Mouse (Mus musculus): ENCODE results near the gene Eva1a. TPM values are rescaled to one million over a fixed set of nuclear protein-coding genes. Genes with fewer than 3 reads are reported as not detected.

Eva1a gene
- polyA plus RNA-seq, 1 experiment from 2014 or later, result 48.0 TPM

DNA sequence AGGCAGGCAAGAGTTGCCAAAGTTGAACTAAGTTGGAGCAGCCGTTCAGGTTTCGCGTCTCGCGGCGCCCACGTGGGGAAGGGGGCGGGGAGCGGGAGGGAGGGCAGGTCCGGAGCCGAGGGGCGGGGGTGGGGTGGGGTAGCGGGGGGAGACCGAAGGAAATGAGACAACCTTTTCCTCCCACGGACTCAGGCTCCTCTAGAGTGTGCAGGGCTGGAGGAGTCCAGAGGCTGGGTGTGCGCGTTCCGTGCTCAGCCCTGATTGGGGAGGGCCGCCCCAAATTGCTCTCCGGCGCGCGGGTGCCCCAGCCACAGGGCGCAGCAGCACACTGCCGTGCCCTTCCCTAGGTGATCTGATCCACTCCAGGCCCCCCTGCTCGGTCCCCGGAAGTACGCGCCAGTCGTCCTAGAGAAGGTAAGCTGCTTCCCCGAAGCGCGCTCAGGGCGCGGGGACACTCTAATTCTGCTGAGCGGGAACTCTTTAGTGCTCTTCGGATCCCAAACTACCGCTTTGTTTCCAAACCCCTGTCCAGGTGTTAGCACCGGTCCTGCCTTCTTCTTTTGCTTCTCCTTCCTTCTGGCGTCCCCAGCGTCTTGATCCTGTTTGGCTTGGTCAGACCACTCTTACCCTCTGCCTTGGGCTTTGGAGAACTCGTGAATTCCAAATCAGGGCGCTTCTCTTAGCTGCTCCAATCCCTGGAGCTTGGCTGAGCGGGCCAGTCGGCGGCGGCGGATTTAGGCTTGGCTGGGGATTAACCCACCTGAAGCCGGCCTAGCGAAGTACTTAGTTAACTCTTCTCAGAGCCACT is 849 bp downstream of the Eva1a start:
- in situ Hi-C loops (cut with MboI; ENCODE audit: low pct_unique_long_range_greater_than_20kb), result loop anchor here (5.0 kb wide), 2 partner anchors 54 to 76 kb away; no protein-coding TSS in a partner anchor
- no peaks in the 10 kb centered on the region for H3K27me3 ChIP-seq
- CTCF ChIA-PET, result interaction anchor here (1.1 to 9.2 kb wide), 6 partner anchors 13 to 77 kb away, joined by 3 to 73 read pairs (median 7); no protein-coding TSS in a partner anchor
- no peak for DNase-seq (ENCODE audit: low read depth, low spot score)
- POLR2A ChIA-PET, result interaction anchor here (0.8 to 4.9 kb wide), 5 partner anchors 11 to 77 kb away, joined by 3 to 31 read pairs (median 8); no protein-coding TSS in a partner anchor
- ATAC-seq, result peak; percentile 68
- TF ChIP-seq CTCF (IDR thresholded peaks at IDR 0.05), result no peak

DNA sequence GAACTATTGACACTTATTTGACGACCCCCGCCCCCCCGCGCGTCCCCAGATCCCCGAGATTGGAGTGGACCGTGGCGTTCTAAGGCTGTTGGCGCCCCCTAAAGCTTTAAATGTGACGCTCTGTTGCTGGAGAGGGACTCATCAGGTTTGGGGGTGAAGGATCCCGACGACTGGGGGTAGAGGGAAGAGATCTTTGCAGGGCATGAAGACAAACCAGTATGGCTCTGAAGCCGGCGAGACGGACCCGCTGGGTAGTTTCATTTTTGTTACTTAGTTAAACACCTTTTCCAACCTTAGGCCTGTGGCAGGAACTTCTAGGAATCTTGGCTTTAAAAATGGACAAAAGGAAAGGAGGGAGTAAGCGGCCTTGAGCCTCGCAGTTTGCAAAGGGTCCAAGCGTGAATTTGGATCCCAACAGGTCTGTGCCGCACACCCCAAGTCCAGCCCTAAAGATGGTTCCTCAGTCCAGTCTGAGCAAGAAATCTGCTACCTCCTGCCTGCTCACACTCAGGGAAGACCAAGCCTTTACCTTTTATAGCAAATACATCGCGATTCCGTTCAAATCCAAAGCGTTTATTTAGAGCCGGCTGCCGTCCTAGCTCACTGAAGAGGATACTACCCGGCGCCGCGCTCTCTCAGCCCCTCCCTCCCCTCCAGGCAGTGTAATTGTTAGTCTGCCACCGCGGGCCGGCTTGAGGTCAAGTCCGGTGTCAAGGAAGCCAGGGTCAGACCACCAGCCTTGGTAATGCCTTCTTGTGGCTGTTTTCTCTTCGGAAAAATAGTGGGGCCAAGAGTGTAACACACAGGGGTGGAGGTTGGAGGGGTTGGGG is 1.7 kb downstream of the Eva1a start:
- DNase-seq (ENCODE audit: low read depth, low spot score) (no peak), ATAC-seq (no peak)
- ChIA-PET CTCF (interaction anchor here (1.3 to 9.2 kb wide), 6 partner anchors 13 to 76 kb away, joined by 3 to 73 read pairs (median 7); no protein-coding TSS in a partner anchor), POLR2A (interaction anchor here (0.8 to 4.9 kb wide), 4 partner anchors 11 to 77 kb away, joined by 3 to 31 read pairs (median 10); no protein-coding TSS in a partner anchor)
- H3K27me3 ChIP-seq, result no peaks in the 10 kb centered on the region
- TF ChIP-seq CTCF (IDR thresholded peaks at IDR 0.05), result peak; percentile 59
- in situ Hi-C loops (cut with MboI; ENCODE audit: low pct_unique_long_range_greater_than_20kb), result loop anchor here (5.0 kb wide), 2 partner anchors 55 to 75 kb away; no protein-coding TSS in a partner anchor

DNA sequence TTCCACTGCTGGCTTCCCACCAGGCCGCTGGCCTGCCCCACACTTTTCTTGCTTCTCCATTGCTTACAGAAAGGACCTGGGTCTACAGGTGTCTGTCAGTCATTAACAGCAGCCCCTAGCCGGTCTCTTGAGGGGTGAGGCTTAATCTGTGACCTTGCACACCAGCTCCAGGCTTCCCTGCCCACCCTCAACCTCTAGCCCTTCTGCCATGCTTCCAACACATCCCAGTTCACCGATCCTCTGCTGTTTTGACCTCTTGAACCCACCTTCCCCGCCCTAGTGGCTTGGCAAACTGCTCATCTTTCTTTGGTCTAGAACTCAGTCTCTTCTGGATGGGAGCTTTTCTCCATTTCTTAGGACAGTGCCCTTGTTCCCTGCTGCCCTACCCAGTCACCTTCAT is 2.8 kb downstream of the Eva1a start:
- CTCF ChIA-PET, result interaction anchor here (1.3 to 9.2 kb wide), 4 partner anchors 55 to 75 kb away, joined by 3 to 73 read pairs (median 17); no protein-coding TSS in a partner anchor
- no peak for TF ChIP-seq CTCF (IDR thresholded peaks at IDR 0.05)
- in situ Hi-C loops (cut with MboI; ENCODE audit: low pct_unique_long_range_greater_than_20kb), result loop anchor here (5.0 kb wide), 2 partner anchors 56 to 74 kb away; no protein-coding TSS in a partner anchor
- H3K27me3 ChIP-seq, result no peaks in the 10 kb centered on the region
- POLR2A ChIA-PET, result interaction anchor here (1.3 to 4.9 kb wide), 3 partner anchors 9 to 75 kb away, joined by 3 to 31 read pairs (median 17); no protein-coding TSS in a partner anchor
- DNase-seq (ENCODE audit: low read depth, low spot score) (no peak), ATAC-seq (no peak)

DNA sequence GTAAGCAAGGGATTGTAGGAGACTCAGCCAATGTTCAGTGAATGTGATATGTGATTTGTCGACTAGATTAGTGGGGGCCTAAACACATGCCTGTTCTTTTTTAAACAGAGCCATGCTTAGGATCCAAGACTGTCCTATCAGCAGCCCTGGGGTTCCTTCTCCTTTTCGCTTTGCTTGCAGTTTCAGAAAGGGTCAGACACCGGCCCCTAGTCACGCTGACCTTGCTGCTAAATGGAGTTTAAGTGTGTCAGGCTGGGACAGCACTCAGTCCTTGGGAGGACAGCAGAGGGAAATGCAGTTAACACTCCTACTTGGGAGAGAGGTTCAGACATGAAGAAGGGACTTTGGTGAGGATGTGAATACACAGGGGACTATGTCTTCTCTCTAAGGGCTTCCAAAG is 3.7 kb downstream of the Eva1a start:
- ATAC-seq, result no peak
- H3K27me3 ChIP-seq, result no peaks in the 10 kb centered on the region
- in situ Hi-C loops (cut with MboI; ENCODE audit: low pct_unique_long_range_greater_than_20kb), result loop anchor here (5.0 kb wide), 2 partner anchors 57 to 73 kb away; no protein-coding TSS in a partner anchor
- ChIA-PET CTCF (interaction anchor here (9.2 kb wide), 1 partner anchor 56 kb away, joined by 73 read pairs; no protein-coding TSS in a partner anchor), POLR2A (interaction anchor here (1.0 to 3.4 kb wide), 3 partner anchors 9 to 75 kb away, joined by 3 to 17 read pairs (median 3); no protein-coding TSS in a partner anchor)
- no peak for TF ChIP-seq CTCF (IDR thresholded peaks at IDR 0.05)
- no peak for DNase-seq (ENCODE audit: low read depth, low spot score)

DNA sequence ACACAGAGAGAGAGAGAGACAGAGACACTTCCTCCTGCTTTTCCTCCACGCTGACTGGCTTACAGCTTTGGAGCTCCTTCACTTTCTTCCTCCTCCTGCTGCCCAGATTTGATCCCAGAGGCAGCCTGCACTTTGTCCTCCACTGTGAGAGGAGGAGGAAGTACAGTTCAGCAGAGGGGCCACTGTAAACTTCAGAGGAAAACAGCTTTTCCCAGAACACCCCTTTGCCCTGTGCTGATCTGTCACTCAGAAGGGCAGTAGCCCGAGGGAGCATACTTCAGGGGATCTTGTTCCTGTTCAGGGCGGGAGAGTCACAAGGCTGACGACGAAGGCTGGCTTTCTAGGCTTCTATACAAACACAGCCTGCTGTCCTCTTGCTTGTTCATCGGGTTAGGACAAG is 7.1 kb downstream of the Eva1a start:
- in situ Hi-C loops (cut with MboI; ENCODE audit: low pct_unique_long_range_greater_than_20kb), result no loop called here
- CTCF ChIA-PET, result interaction anchor here (0.9 to 1.8 kb wide), 3 partner anchors 61 to 655 kb away, joined by 5 to 8 read pairs (median 5); no protein-coding TSS in a partner anchor
- no peak for TF ChIP-seq CTCF (IDR thresholded peaks at IDR 0.05)
- no peaks in the 10 kb centered on the region for H3K27me3 ChIP-seq
- no peak for ATAC-seq
- no peak for DNase-seq (ENCODE audit: low read depth, low spot score)
- POLR2A ChIA-PET, result interaction anchor here (0.6 kb wide), 1 partner anchor 915 kb away, joined by 4 read pairs; no protein-coding TSS in a partner anchor

DNA sequence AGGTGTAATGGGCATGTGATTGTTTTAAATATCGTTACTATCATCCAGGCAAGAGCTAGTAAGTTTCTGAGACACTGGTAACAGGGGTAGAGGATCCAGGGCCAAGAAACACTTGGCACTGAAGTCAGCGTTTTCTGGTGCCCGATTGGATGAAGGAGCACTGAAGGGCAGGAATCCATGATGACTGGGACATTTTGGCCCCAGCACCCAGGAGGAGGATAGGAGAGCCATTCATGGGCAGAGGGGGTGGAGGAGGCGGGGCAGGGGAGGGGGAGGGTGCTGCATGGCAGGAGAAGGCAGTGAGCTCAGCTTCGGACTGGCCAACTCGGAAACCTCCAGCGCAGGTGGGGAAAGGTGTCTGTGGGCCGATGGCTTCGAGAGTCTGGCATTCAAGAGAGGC is 9.4 kb downstream of the Eva1a start:
- POLR2A ChIA-PET, result interaction anchor here (0.9 kb wide), 1 partner anchor 63 kb away, joined by 4 read pairs; no protein-coding TSS in a partner anchor
- in situ Hi-C loops (cut with MboI; ENCODE audit: low pct_unique_long_range_greater_than_20kb), result no loop called here

DNA sequence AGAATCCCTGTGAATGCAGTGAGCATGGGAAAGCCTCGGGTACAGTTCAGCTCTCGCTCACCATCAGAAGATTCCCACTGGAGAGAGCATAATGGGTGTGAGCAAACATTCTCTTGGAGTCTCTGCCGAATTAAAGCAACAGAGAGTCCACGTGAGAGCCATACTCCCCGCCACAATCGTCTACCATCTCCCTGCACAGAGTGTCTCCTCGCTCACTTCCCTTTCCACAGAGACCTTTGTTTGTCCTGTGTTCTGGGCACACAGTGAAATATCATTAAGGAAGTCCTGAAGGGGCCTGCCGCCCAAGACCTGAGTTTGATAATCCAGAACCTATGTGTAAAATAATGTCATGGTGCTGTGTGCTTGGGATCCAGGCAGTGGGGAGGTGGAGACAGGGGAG is 10.7 kb downstream of the Eva1a start:
- H3K27me3 ChIP-seq, result no peaks in the 10 kb centered on the region
- POLR2A ChIA-PET, result interaction anchor here (0.6 kb wide), 1 partner anchor 11 kb away, joined by 3 read pairs; the partner anchor contains the start of gene Eva1a
- in situ Hi-C loops (cut with MboI; ENCODE audit: low pct_unique_long_range_greater_than_20kb), result no loop called here
- no peak for TF ChIP-seq CTCF (IDR thresholded peaks at IDR 0.05)
- CTCF ChIA-PET, result interaction anchor here (1.0 to 1.1 kb wide), 2 partner anchors 65 to 67 kb away, joined by 5 to 8 read pairs; no protein-coding TSS in a partner anchor
- no peak for DNase-seq (ENCODE audit: low read depth, low spot score)
- no peak for ATAC-seq

More for the DNA sequence above, 9.4 kb downstream of the Eva1a start:
- ATAC-seq (no peak), DNase-seq (ENCODE audit: low read depth, low spot score) (no peak)
- CTCF ChIA-PET, result interaction anchor here (1.2 kb wide), 2 partner anchors 10 to 63 kb away, joined by 3 to 5 read pairs; no protein-coding TSS in a partner anchor
- H3K27me3 ChIP-seq, result no peaks in the 10 kb centered on the region
- no peak for TF ChIP-seq CTCF (IDR thresholded peaks at IDR 0.05)

DNA sequence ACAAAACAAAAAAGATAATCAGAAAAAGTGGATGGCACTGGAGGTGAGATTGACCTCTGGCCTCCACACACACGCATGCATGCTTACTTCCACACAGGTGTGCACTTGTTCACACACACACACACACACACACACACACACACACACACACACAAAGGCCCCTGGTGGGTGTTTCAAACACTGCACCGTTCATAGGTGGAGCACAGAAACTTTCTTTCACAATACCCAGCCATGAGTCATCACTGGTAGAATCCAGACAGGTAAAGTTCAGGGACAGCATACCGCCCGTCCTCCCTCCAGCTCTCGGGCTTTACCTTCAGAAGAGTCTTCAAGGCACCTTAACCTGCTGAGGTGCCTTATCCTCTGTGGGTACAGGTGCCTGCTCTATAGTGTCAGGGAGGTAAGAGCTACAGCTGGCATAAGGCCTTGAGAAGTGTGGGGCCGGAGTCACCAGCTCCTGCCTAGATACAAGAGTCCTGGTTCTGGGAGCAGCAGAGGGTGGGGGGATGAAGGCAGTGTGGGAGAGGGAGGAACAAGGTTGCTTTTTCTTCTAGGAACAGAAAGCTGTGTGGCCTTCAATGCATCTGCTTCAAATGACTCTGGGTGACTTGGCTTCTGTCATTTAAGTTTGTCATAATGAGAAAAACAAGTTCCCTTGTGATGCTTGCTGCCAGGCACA is 11.3 kb downstream of the Eva1a start:
- ChIA-PET POLR2A (interaction anchor here (0.6 kb wide), 2 partner anchors 11 to 764 kb away, joined by 3 read pairs; partner anchors contain the start of gene Eva1a), CTCF (interaction anchor here (1.6 to 2.4 kb wide), 2 partner anchors 65 to 66 kb away, joined by 5 to 15 read pairs; no protein-coding TSS in a partner anchor)
- in situ Hi-C loops (cut with MboI; ENCODE audit: low pct_unique_long_range_greater_than_20kb), result no loop called here
- DNase-seq (ENCODE audit: low read depth, low spot score) (no peak), ATAC-seq (no peak)
- H3K27me3 ChIP-seq, result no peaks in the 10 kb centered on the region
- TF ChIP-seq CTCF (IDR thresholded peaks at IDR 0.05), result no peak

DNA sequence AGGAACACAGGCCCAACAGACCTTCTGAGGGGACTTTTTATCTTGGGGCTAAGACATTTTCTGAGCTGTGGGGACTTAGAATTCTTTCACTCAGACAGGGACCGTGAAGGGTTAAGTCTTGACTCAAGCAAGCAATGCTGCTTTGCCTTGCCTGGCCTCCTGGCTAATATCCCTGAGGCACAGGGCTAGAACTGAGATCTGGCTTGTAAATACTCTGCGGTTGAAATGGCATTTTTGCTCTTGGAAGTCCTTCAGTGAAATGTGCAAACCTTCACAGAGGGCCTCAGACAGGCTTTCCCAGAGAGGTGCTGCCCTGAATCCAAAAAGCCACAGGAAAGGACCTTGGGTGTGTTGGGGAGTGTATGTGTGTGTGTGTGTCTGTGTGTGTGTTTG is 11.9 kb downstream of the Eva1a start:
- in situ Hi-C loops (cut with MboI; ENCODE audit: low pct_unique_long_range_greater_than_20kb), result no loop called here
- POLR2A ChIA-PET, result interaction anchor here (0.6 to 1.0 kb wide), 2 partner anchors 8 to 763 kb away, joined by 3 read pairs; no protein-coding TSS in a partner anchor
- CTCF ChIA-PET, result interaction anchor here (1.6 to 2.4 kb wide), 2 partner anchors 65 to 66 kb away, joined by 5 to 15 read pairs; no protein-coding TSS in a partner anchor
- DNase-seq (ENCODE audit: low read depth, low spot score) (no peak), ATAC-seq (no peak)
- TF ChIP-seq CTCF (IDR thresholded peaks at IDR 0.05), result no peak
- no peaks in the 10 kb centered on the region for H3K27me3 ChIP-seq

All from Patski (cell line).